ENCODE assay signal across 9 mouse cellular contexts in genomic region chr14:55722438-55722945, GRCm38 (mm10). TPM values are rescaled to one million over a fixed set of nuclear protein-coding genes. Genes with fewer than 3 reads are reported as not detected.
DNase-seq lines count a peak whose midpoint lies in the region; ATAC-seq and TF ChIP-seq lines count a peak whose summit lies in the region.
"Had no signal": no experiment of that assay in that cellular context is flagged by ENCODE, and none has a peak within 500 bp of the region (broad histone marks: within the 10 kb centered on the region; RNA-seq: fewer than 3 reads in every experiment).

No protein-coding gene starts in this region.

- H3K27me3 ChIP-seq in kidney, postnatal 0 days (ENCODE audit: insufficient read depth, low read length), result no peaks in the 10 kb centered on the region
- H3K27me3 ChIP-seq in hindbrain, embryonic 16.5 days (replicated peaks; ENCODE audit: control insufficient read depth, insufficient read depth, low read length), result no peaks in the 10 kb centered on the region
- no peaks in the 10 kb centered on the region for H3K27me3 ChIP-seq in midbrain, embryonic 16.5 days (ENCODE audit: control insufficient read depth, insufficient read depth, low read depth, low read length)

- intact Hi-C loops in gastrocnemius, postnatal 36 days (cut with DNase I), result no loop called here

- no peaks in the 10 kb centered on the region for H3K4me1 ChIP-seq in kidney, postnatal 0 days (replicated peaks; ENCODE audit: insufficient read depth, low read length)
- H3K4me1 ChIP-seq in brown adipose tissue, adult 24 weeks (ENCODE audit: control insufficient read depth, insufficient read depth, insufficient read length, low read length), result peaks cover 2% of the 10 kb centered on the region
- peaks cover 8% of the 10 kb centered on the region for H3K4me1 ChIP-seq in hindbrain, embryonic 16.5 days (ENCODE audit: control insufficient read depth, insufficient read depth, low read depth, low read length)
- peaks cover 14% of the 10 kb centered on the region for H3K4me1 ChIP-seq in midbrain, embryonic 16.5 days (ENCODE audit: control insufficient read depth, insufficient read depth, low read length)

- peak overlapping the region; percentile 62 for H3K4me2 ChIP-seq in kidney, postnatal 0 days (ENCODE audit: low read length)
- peak overlapping the region; percentile 55 for H3K4me2 ChIP-seq in hindbrain, embryonic 16.5 days (ENCODE audit: low read length)
- H3K4me2 ChIP-seq in midbrain, embryonic 16.5 days (ENCODE audit: low read length), result peak overlapping the region; percentile 79

- no peak overlapping the region for H3K27ac ChIP-seq in kidney, postnatal 0 days
- H3K27ac ChIP-seq in brown adipose tissue, adult 24 weeks (replicated peaks; ENCODE audit: low read depth, low read length), result no peak overlapping the region
- H3K27ac ChIP-seq in hindbrain, embryonic 16.5 days (ENCODE audit: low read depth, low read length), result no peak overlapping the region
- peak overlapping the region; percentile 82 for H3K27ac ChIP-seq in midbrain, embryonic 16.5 days (ENCODE audit: low read length)

- WGBS in kidney, postnatal 0 days, result 50% methylated on average over 8 of the region's 8 CpGs
- WGBS in hindbrain, embryonic 16.5 days, result 45% methylated on average over 8 of the region's 8 CpGs
- 45% methylated on average over 8 of the region's 8 CpGs for WGBS in midbrain, embryonic 16.5 days

- DNase-seq in kidney, postnatal 0 days (ENCODE audit: low spot score), result no peak
- DNase-seq in kidney, postnatal 25 days, result no peak
- DNase-seq in left cerebral cortex, adult 9 months (ENCODE audit: low spot score in 2 of 2), result no peak
- no peak for DNase-seq in gastrocnemius, postnatal 36 days
- no peak for DNase-seq in cerebellum, postnatal 4 days (ENCODE audit: low spot score in 2 of 2)

- no peaks in the 10 kb centered on the region for H3K9me3 ChIP-seq in kidney, postnatal 0 days (replicated peaks; ENCODE audit: low read length)
- no peaks in the 10 kb centered on the region for H3K9me3 ChIP-seq in hindbrain, embryonic 16.5 days (ENCODE audit: control insufficient read depth, low read length)
- no peaks in the 10 kb centered on the region for H3K9me3 ChIP-seq in midbrain, embryonic 16.5 days (replicated peaks; ENCODE audit: control insufficient read depth, low read length, poor library complexity, severe bottlenecking)

- H3K36me3 ChIP-seq in kidney, postnatal 0 days (ENCODE audit: insufficient read depth, low read length), result peaks cover 13% of the 10 kb centered on the region; the same call in 1 of the 2 replicates
- H3K36me3 ChIP-seq in hindbrain, embryonic 16.5 days (ENCODE audit: control insufficient read depth, insufficient read depth, low read length), result peaks cover 4% of the 10 kb centered on the region
- peaks cover 10% of the 10 kb centered on the region; the same call in 1 of the 2 replicates for H3K36me3 ChIP-seq in midbrain, embryonic 16.5 days (ENCODE audit: control insufficient read depth, insufficient read depth, low read length)

- no peak for TF ChIP-seq CTCF in kidney, postnatal 0 days (IDR thresholded peaks at IDR 0.05; ENCODE audit: low read depth)

- peak overlapping the region; percentile 84 for H3K4me3 ChIP-seq in kidney, postnatal 0 days (replicated peaks; ENCODE audit: low read depth, low read length)
- H3K4me3 ChIP-seq in brown adipose tissue, adult 24 weeks (ENCODE audit: insufficient read depth, low read depth, low read length), result peak overlapping the region; percentile 68; the same call in 1 of the 2 replicates
- peak overlapping the region; percentile 73 for H3K4me3 ChIP-seq in hindbrain, embryonic 16.5 days (ENCODE audit: low read length)
- peak overlapping the region; percentile 69 for H3K4me3 ChIP-seq in midbrain, embryonic 16.5 days (ENCODE audit: low read depth, low read length)

- H3K9ac ChIP-seq in kidney, postnatal 0 days (ENCODE audit: low read depth, low read length), result peak overlapping the region; percentile 74; the same call in 1 of the 2 replicates
- peak overlapping the region; percentile 78 for H3K9ac ChIP-seq in hindbrain, embryonic 16.5 days (ENCODE audit: low read depth, low read length)
- H3K9ac ChIP-seq in midbrain, embryonic 16.5 days (ENCODE audit: low read depth, low read length), result peak overlapping the region; percentile 75

- ATAC-seq in kidney, postnatal 0 days (replicated peaks; ENCODE audit: low FRiP score, low read depth), result peak; percentile 5; the same call in 1 of the 2 replicates
- ATAC-seq in hindbrain, embryonic 16.5 days, result peak; percentile 7
- no peak for ATAC-seq in midbrain, embryonic 16.5 days

RNA-seq across cellular contexts. Expression of gene Rabggta, which starts 0.4 kb away (rescaled TPM):
- polyA plus RNA-seq in kidney, postnatal 0 days (2015; fragmentation: Nextera tagmentation; extraction: Ambion mirVana), result 39.9 and 43.2 TPM in 2 replicates
- 8.9 and 10.1 TPM in 2 replicates for polyA plus RNA-seq in brown adipose tissue, adult 24 weeks (2012; ENCODE audit: insufficient read depth, insufficient read length, missing spikeins)
- polyA plus RNA-seq in hindbrain, embryonic 16.5 days (2015; fragmentation: Nextera tagmentation; extraction: Ambion mirVana), result 60.3 and 65.8 TPM in 2 replicates
- 64.0 and 65.1 TPM in 2 replicates for polyA plus RNA-seq in midbrain, embryonic 16.5 days (2015; fragmentation: Nextera tagmentation; extraction: Ambion mirVana)
- 1 to 10 TPM; 8.9 to 9.4 TPM for total RNA-seq in gastrocnemius, postnatal 36 days (2021)

RNA-seq across cellular contexts. Expression of gene Tgm1, which starts 8.8 kb away (rescaled TPM):
- polyA plus RNA-seq in kidney, postnatal 0 days (2015; fragmentation: Nextera tagmentation; extraction: Ambion mirVana), result 5.9 and 7.6 TPM in 2 replicates
- polyA plus RNA-seq in brown adipose tissue, adult 24 weeks (2012; ENCODE audit: insufficient read depth, insufficient read length, missing spikeins), result not detected in 2 replicates
- 0.20 and 0.41 TPM in 2 replicates for polyA plus RNA-seq in hindbrain, embryonic 16.5 days (2015; fragmentation: Nextera tagmentation; extraction: Ambion mirVana)
- polyA plus RNA-seq in midbrain, embryonic 16.5 days (2015; fragmentation: Nextera tagmentation; extraction: Ambion mirVana), result 0.13 and 0.15 TPM in 2 replicates
- not detected for total RNA-seq in gastrocnemius, postnatal 36 days (2021)

RNA-seq across cellular contexts. Expression of gene Dhrs1, which starts 23.0 kb away (rescaled TPM):
- polyA plus RNA-seq in kidney, postnatal 0 days (2015; fragmentation: Nextera tagmentation; extraction: Ambion mirVana), result 122 and 127 TPM in 2 replicates
- polyA plus RNA-seq in brown adipose tissue, adult 24 weeks (2012; ENCODE audit: insufficient read depth, insufficient read length, missing spikeins), result 58.8 and 101 TPM in 2 replicates
- polyA plus RNA-seq in hindbrain, embryonic 16.5 days (2015; fragmentation: Nextera tagmentation; extraction: Ambion mirVana), result 85.9 and 90.3 TPM in 2 replicates
- polyA plus RNA-seq in midbrain, embryonic 16.5 days (2015; fragmentation: Nextera tagmentation; extraction: Ambion mirVana), result 72.3 and 75.3 TPM in 2 replicates
- total RNA-seq in gastrocnemius, postnatal 36 days (2021), result 10 to 100 TPM; 27.3 to 35.9 TPM

RNA-seq across cellular contexts. Expression of gene Nop9, which starts 23.0 kb away (rescaled TPM):
- polyA plus RNA-seq in kidney, postnatal 0 days (2015; fragmentation: Nextera tagmentation; extraction: Ambion mirVana), result 26.2 and 26.5 TPM in 2 replicates
- polyA plus RNA-seq in brown adipose tissue, adult 24 weeks (2012; ENCODE audit: insufficient read depth, insufficient read length, missing spikeins), result 4.8 and 5.5 TPM in 2 replicates
- 27.1 and 27.9 TPM in 2 replicates for polyA plus RNA-seq in hindbrain, embryonic 16.5 days (2015; fragmentation: Nextera tagmentation; extraction: Ambion mirVana)
- 25.9 and 28.0 TPM in 2 replicates for polyA plus RNA-seq in midbrain, embryonic 16.5 days (2015; fragmentation: Nextera tagmentation; extraction: Ambion mirVana)
- 10 to 100 TPM; 10.5 to 11.8 TPM for total RNA-seq in gastrocnemius, postnatal 36 days (2021)

RNA-seq across cellular contexts. Expression of gene Cideb, which starts 35.8 kb away (rescaled TPM):
- polyA plus RNA-seq in kidney, postnatal 0 days (2015; fragmentation: Nextera tagmentation; extraction: Ambion mirVana), result 50.0 and 51.0 TPM in 2 replicates
- polyA plus RNA-seq in brown adipose tissue, adult 24 weeks (2012; ENCODE audit: insufficient read depth, insufficient read length, missing spikeins), result 16.3 and 27.9 TPM in 2 replicates
- polyA plus RNA-seq in hindbrain, embryonic 16.5 days (2015; fragmentation: Nextera tagmentation; extraction: Ambion mirVana), result 0.17 and 0.63 TPM in 2 replicates
- polyA plus RNA-seq in midbrain, embryonic 16.5 days (2015; fragmentation: Nextera tagmentation; extraction: Ambion mirVana), result 0.21 and 0.26 TPM in 2 replicates
- not detected for total RNA-seq in gastrocnemius, postnatal 36 days (2021)
- total RNA-seq: granulocyte monocyte progenitor cell, adult 5-6 weeks had no signal
